Mouse (Mus musculus) hindbrain, embryonic 15.5 days (tissue): ENCODE results near the gene Ube2r2. TPM values are rescaled to one million over a fixed set of nuclear protein-coding genes. Genes with fewer than 3 reads are reported as not detected.
A peak's percentile ranks its signal among the peaks of the same experiment; 100 is the strongest.

Experiments used
- ATAC-seq: fragments of 200-750 bp; cut with Nextera tagmentation; 2 replicates; pipeline ENCODE4 v1.8.0; 2017; ENCODE audit warnings: low read depth, moderate number of reproducible peaks, moderate TSS enrichment; ENCODE audit not compliant: low FRiP score
- H3K27ac ChIP-seq: fragments of 300-500 bp; sonication (generic); replicated peaks from 2 replicates; pipeline ENCODE4 v1.5.1; 2015; ENCODE audit warnings: mild to moderate bottlenecking, inconsistent platforms
- H3K27me3 ChIP-seq: fragments of 300-500 bp; sonication (generic); 2 replicates; pipeline ENCODE4 v1.6.1; 2015; ENCODE audit warnings: control low read depth, inconsistent platforms
- H3K36me3 ChIP-seq: fragments of 300-500 bp; sonication (generic); 2 replicates; pipeline ENCODE4 v1.6.1; 2015; ENCODE audit warnings: control low read depth, inconsistent platforms
- H3K4me1 ChIP-seq: fragments of 300-500 bp; sonication (generic); replicated peaks from 2 replicates; pipeline ENCODE4 v1.6.1; 2015; ENCODE audit warnings: control low read depth, inconsistent platforms
- H3K4me2 ChIP-seq: fragments of 300-500 bp; sonication (generic); 2 replicates; pipeline ENCODE4 v1.6.1; 2015; ENCODE audit warnings: moderate library complexity, mild to moderate bottlenecking, inconsistent platforms
- H3K4me3 ChIP-seq: fragments of 300-500 bp; sonication (generic); 2 replicates; pipeline ENCODE4 v1.5.1; 2015; ENCODE audit warnings: mild to moderate bottlenecking, inconsistent platforms
- H3K9ac ChIP-seq: fragments of 300-500 bp; sonication (generic); 2 replicates; pipeline ENCODE4 v1.6.1; 2015; ENCODE audit warnings: inconsistent platforms
- H3K9me3 ChIP-seq: fragments of 300-500 bp; sonication (generic); 2 replicates; pipeline ENCODE4 v1.6.1; 2016; ENCODE audit warnings: control low read depth, inconsistent platforms
- WGBS: fragments of 180-500 bp; shearing (Covaris S2); methylation state at CpG from one replicate; pipeline ENCODE4 v1.1.7; 2015; 5-methylcytosine and 5-hydroxymethylcytosine counted together
- polyA plus RNA-seq: library from polyadenylated mRNA; unstranded; fragments of >200 nt; fragmentation: Nextera tagmentation; extraction: Ambion mirVana; gene quantifications from 2 replicates; pipeline ENCODE4 v1.2.1, GENCODE M21; 2015

Gene Ube2r2
- polyA plus RNA-seq, 1 experiment from 2014 or later: 58.5 TPM

DNA sequence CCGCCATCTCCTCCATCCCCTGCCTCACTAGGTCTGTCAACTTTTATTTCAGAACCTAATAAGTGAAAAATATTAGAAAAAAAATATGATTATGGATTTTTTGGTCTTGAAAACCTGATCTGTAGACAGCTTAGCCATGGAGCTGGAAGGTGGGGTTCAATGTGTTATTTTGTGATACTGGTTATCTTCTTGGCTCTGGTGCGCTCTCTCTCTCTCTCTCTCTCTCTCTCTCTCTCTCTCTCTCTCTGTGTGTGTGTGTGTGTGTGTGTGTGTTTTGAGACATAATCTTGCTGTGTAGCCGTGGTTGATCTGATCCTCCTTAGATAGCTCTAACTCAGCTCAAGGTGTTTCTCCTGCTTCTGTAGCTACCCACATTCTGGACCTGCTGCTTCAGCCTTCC lies 5.7 kb upstream of the Ube2r2 start:
- ATAC-seq: no peak
- no peak overlapping the region for H3K9ac ChIP-seq
- no peak overlapping the region for H3K27ac ChIP-seq
- no peaks in the 10 kb centered on the region for H3K27me3 ChIP-seq
- no peaks in the 10 kb centered on the region for H3K36me3 ChIP-seq
- no peak overlapping the region for H3K4me3 ChIP-seq
- no peak overlapping the region for H3K4me2 ChIP-seq
- peaks cover 7% of the 10 kb centered on the region for H3K4me1 ChIP-seq
- no peaks in the 10 kb centered on the region for H3K9me3 ChIP-seq
- 95% methylated on average over 3 of the region's 3 CpGs for WGBS

DNA sequence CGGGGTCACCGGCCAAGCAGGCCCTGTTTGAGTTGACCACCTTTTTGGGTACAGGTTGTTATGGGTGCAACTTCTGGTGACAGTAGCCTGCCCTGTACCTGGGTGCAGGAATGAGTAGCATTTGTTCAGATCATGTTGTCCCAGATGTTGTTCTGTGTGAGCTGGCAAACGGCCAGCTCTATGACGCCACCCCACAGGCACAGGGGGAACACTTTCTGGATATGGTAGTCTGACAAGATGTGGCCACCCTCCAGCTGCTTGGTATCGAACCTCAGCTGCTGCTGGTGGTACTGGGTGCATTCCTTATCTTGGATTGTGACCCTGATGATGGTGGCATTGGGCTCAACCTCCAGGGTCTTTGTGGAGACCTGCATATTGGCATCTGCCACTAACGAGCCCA lies 3.1 kb upstream of the Ube2r2 start:
- Histone ChIP-seq H3K27me3 (no peaks in the 10 kb centered on the region), H3K4me3 (no peak overlapping the region), H3K9ac (no peak overlapping the region), H3K36me3 (no peaks in the 10 kb centered on the region), H3K27ac (no peak overlapping the region), H3K9me3 (no peaks in the 10 kb centered on the region), H3K4me1 (peaks cover 12% of the 10 kb centered on the region), H3K4me2 (no peak overlapping the region)
- no peak for ATAC-seq
- 82% methylated on average over 6 of the region's 6 CpGs for WGBS

DNA sequence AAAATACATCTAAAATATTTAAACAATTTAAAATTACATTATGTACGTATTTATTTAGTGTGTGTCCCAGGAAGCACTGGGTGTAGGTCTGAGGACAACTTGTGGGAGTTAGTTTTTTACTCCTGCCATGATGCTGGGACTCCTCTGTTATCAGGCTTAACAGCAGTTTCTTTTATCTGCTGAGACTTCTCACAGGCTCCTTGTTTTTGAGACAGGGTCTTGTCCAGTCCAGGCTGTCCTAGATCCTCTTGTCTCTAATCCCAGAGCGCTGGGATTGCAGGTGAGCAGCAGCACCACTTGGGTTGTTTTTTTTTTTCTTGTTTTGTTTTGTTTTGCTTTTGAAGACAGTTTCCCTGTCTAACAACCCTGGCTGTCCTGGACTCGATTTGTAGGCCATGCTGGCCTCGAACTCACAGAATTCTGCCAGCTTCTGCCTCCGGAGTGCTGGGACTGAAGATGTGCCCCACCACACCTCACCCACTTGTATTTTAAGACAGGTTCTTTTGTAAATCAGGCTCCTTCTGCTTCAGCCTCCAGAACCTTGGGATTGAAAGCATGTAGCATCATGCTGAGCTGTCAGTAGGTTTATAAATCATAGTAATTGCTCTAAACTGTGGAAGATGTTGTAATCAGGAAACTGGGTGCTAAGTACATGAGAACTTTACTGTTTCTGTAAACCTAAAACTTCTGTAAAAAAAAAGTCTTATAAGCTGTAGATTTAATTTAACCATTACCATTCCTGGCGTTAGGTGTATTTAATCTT lies 1.8 kb upstream of the Ube2r2 start:
- no peak overlapping the region for H3K4me3 ChIP-seq
- peaks cover 24% of the 10 kb centered on the region for H3K4me1 ChIP-seq
- 79% methylated on average over 6 of the region's 6 CpGs for WGBS
- H3K27me3 ChIP-seq: no peaks in the 10 kb centered on the region
- no peak overlapping the region for H3K9ac ChIP-seq
- H3K4me2 ChIP-seq: no peak overlapping the region
- no peak overlapping the region for H3K27ac ChIP-seq
- no peak for ATAC-seq
- H3K36me3 ChIP-seq: no peaks in the 10 kb centered on the region
- no peaks in the 10 kb centered on the region for H3K9me3 ChIP-seq

DNA sequence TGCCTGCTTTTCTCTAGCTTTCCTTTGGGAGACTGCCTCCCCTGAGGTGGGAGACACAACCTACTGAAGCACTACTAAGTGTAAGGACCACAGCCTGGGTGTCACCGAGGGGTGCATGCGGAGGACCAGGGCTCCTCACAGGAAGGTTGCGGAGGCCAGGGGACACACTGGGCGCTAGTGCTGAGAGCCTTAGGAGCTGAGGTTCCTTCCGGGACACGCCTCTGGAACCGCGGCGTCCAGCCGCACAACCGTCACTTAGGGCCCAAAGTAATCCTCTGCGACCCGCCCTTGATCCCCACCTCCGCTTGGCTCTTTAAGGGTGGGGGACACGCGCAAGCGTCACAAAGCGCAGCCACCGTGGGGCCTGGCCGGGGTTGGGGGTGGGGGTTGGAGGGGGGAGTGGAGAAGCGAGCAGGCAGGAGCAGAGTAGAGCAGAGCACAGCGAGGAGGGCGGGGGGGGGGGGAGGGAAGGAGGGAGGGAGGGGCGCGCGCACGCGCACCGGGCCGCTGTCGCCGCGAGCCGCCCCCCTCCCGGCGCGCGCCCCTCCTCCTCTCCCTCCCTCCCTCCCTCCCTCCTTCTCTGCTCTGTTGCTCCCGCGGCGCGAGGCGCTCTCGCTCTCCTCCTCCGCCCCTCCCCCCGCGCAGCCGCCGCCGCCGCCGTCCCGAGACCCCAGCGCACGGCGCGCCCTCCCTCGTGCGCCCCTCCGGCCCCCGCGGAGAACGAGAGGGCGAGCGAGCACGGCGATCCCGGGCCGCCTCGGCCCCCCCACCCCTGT lies 420 bp upstream of the Ube2r2 start:
- Histone ChIP-seq H3K9me3 (no peaks in the 10 kb centered on the region), H3K9ac (peak overlapping the region; percentile 94), H3K4me3 (peak overlapping the region; percentile 98), H3K27ac (peak overlapping the region; percentile 99), H3K4me1 (peaks cover 28% of the 10 kb centered on the region), H3K27me3 (no peaks in the 10 kb centered on the region), H3K36me3 (no peaks in the 10 kb centered on the region), H3K4me2 (peak overlapping the region; percentile 63)
- WGBS: 1% methylated on average over 31 of the region's 70 CpGs
- ATAC-seq: peak; percentile 95

DNA sequence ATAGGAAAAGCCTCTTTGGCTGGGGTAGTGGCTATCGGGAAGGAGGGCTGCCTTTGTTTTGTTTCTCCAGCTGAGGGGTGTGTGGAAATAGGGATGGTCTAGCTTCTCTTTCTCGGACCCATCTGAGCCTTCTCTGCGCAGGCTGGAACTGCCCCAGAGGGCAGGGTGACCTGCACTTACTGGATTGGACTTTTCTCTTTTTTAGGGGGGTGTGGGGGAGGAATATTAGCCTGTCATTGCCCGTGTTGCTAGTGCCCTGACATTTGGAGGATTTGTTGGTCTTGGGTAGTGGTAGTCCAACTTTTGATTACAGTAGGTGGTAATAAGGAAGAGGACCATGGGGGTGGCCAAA lies 887 bp downstream of the Ube2r2 start:
- peaks cover 28% of the 10 kb centered on the region for H3K4me1 ChIP-seq
- 0% methylated on average over 4 of the region's 4 CpGs for WGBS
- H3K9ac ChIP-seq: peak overlapping the region; percentile 94
- peak overlapping the region; percentile 99 for H3K27ac ChIP-seq
- H3K27me3 ChIP-seq: no peaks in the 10 kb centered on the region
- H3K4me3 ChIP-seq: peak overlapping the region; percentile 98
- H3K4me2 ChIP-seq: peak overlapping the region; percentile 63
- no peak; the same call in 1 of the 2 replicates for ATAC-seq
- H3K9me3 ChIP-seq: no peaks in the 10 kb centered on the region
- H3K36me3 ChIP-seq: peaks cover 5% of the 10 kb centered on the region; the same call in 1 of the 2 replicates

DNA sequence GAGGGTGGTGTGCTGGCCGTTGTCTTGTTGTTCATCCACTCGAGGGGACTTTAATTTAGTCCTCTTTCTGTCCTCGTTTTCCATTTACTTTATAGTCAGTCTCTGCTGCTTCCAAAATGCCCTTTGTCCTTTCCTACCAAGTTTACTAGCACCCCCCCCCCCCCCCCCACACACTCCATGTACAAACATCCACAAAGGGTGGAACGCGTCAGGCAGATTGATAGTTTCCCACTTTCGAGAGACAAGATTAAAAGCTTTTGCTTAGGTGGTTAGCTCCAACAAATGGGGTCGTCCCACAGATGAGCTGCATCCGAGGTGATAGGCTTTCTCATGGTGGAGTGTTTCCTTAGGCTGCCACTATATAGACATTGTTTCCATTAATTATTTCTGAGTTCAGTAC lies 1.3 kb downstream of the Ube2r2 start:
- peak overlapping the region; percentile 94 for H3K9ac ChIP-seq
- peaks cover 6% of the 10 kb centered on the region for H3K36me3 ChIP-seq
- H3K9me3 ChIP-seq: no peaks in the 10 kb centered on the region
- no peaks in the 10 kb centered on the region for H3K27me3 ChIP-seq
- peak overlapping the region; percentile 98 for H3K4me3 ChIP-seq
- WGBS: 0% methylated on average over 8 of the region's 8 CpGs
- no peak for ATAC-seq
- peak overlapping the region; percentile 99 for H3K27ac ChIP-seq
- H3K4me2 ChIP-seq: peak overlapping the region; percentile 63
- H3K4me1 ChIP-seq: peaks cover 28% of the 10 kb centered on the region

DNA sequence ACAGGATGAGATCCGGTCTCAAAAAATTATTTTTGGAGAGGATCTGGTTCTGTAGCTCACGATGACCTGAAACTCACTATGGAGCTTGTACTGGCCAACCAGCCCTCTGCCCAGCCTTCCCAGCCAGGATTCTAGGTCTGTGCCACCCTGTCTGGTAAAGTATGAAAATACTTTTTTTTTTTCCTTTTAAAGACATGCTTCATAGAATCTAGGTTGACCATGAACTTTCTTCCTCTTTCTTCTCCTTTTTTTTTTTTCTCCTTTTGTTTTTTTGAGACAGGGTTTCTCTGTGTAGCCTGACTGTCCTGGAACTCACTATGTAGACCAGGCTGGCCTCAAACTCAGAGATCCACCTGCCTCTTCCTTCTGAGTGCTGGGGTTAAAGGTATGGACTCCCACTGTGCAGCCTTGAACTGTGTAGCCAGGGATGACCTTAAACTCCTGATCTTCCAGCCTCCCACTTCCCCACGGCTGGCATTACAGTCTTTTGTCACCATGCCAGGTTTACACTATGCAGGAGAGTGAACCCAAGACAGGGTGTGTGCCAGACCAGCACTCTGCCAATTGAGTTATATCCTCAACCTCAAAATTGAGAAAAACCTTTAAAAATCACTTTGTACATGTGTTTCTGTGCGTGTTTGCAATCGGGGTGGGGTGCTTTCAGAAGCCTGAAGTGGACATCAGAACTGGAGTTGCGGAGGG lies 4.8 kb downstream of the Ube2r2 start:
- no peak overlapping the region for H3K4me3 ChIP-seq
- no peak for ATAC-seq
- 92% methylated on average over 6 of the region's 6 CpGs for WGBS

DNA sequence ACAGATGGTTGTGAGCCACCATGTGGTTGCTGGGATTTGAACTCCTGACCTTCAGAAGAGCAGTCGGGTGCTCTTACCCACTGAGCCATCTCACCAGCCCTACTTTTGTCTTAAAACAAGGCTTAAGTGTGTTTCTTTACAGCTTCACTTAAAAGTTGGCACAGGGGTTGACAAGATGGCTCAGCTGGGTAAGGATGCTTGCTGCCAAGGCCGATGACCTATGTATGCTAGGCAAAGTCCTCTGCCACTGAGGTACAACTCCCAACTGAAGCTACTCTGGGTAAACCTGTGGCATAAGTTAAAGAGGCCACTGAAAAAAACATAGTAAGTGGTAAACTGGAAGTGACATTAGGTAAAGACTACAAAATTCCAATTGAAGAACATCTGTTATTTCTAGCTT lies 7.1 kb downstream of the Ube2r2 start:
- WGBS: 77% methylated on average over 2 of the region's 2 CpGs
- Histone ChIP-seq H3K27me3 (no peaks in the 10 kb centered on the region), H3K4me2 (no peak overlapping the region), H3K27ac (no peak overlapping the region), H3K4me1 (peaks cover 24% of the 10 kb centered on the region), H3K9me3 (no peaks in the 10 kb centered on the region), H3K4me3 (no peak overlapping the region), H3K36me3 (peaks cover 9% of the 10 kb centered on the region), H3K9ac (no peak overlapping the region)
- ATAC-seq: no peak

More for the DNA sequence above, 4.8 kb downstream of the Ube2r2 start:
- Histone ChIP-seq H3K27me3 (no peaks in the 10 kb centered on the region), H3K4me2 (no peak overlapping the region), H3K9me3 (no peaks in the 10 kb centered on the region), H3K4me1 (peaks cover 26% of the 10 kb centered on the region), H3K36me3 (peaks cover 9% of the 10 kb centered on the region), H3K9ac (no peak overlapping the region), H3K27ac (no peak overlapping the region)

DNA sequence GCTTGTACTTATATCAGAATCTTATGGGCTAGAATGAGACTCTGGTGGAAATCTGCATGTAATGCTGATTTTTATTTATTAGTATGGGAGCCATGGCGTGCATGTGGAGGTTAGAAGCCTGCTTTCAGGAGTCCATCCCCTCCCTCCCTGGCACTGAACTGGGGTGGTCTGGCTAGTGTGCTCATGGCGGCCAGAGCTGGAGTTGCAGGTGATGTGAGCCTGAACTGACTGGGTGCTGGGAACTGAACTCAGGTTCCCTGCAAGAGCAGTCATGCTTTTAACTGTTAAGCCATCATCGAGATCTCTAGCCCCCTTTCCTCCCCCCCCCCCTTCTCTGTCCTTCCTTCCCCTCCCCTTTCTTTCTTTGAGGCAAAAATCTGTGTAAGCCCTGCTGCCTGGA lies 14.3 kb downstream of the Ube2r2 start:
- H3K27me3 ChIP-seq: no peaks in the 10 kb centered on the region
- 90% methylated on average over 3 of the region's 3 CpGs for WGBS
- ATAC-seq: no peak
- H3K4me2 ChIP-seq: no peak overlapping the region
- no peaks in the 10 kb centered on the region for H3K9me3 ChIP-seq
- no peak overlapping the region for H3K9ac ChIP-seq
- H3K4me1 ChIP-seq: peaks cover 8% of the 10 kb centered on the region; the same call in 1 of the 2 replicates
- no peak overlapping the region for H3K27ac ChIP-seq
- 0 out of 2 replicates have a peak, but pooled peaks cover 3% of the 10 kb centered on the region for H3K36me3 ChIP-seq
- H3K4me3 ChIP-seq: no peak overlapping the region

DNA sequence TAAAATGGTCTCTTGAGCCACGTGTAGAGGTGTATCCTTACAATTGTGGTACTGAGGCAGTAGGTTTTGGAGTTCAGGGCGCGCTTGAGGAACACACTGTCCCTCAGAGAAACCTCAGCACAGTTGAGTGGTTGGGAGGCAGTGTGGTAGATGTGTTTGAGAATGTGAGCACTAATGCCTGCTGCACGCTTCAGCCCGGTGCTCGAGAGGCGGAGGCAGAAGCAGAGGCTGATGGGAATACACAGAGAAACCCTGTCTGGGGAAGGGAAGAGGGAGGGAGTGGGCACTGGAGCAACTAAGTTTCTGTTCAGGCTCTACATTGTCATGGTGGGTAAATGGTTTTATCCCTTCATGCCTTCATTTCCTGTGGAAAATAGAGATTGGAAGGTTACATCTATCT lies 15.6 kb downstream of the Ube2r2 start:
- H3K4me2 ChIP-seq: no peak overlapping the region
- no peaks in the 10 kb centered on the region for H3K27me3 ChIP-seq
- H3K4me3 ChIP-seq: no peak overlapping the region
- no peak overlapping the region for H3K27ac ChIP-seq
- WGBS: 94% methylated on average over 7 of the region's 7 CpGs
- no peaks in the 10 kb centered on the region for H3K9me3 ChIP-seq
- 0 out of 2 replicates have a peak, but pooled peaks cover 3% of the 10 kb centered on the region for H3K36me3 ChIP-seq
- ATAC-seq: no peak
- peaks cover 8% of the 10 kb centered on the region; the same call in 1 of the 2 replicates for H3K4me1 ChIP-seq
- no peak overlapping the region for H3K9ac ChIP-seq

DNA sequence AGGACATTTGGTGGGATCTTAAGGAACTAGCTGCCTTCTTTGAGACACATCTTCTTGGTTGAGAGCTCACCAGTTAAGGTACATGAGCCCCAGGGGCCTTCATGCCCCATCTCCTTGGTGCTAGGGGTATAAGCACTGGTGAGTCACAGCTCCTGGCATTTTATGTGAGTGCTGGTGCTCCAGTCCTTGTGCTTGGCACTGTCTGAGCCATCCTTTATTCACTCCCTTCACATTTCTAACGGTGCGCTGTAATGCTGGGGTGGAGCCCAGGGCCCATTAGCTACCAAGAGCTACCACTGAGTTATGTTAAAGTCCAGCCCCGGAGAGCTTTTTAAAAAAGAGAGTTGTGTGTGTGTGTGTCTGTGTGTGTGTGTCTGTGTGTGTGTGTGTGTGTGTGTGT lies 17.6 kb downstream of the Ube2r2 start:
- no peak for ATAC-seq
- H3K9ac ChIP-seq: no peak overlapping the region
- 0 out of 2 replicates have a peak, but pooled peaks cover 6% of the 10 kb centered on the region for H3K4me1 ChIP-seq
- no peak overlapping the region for H3K4me3 ChIP-seq
- 0 out of 2 replicates have a peak, but pooled peaks cover 3% of the 10 kb centered on the region for H3K36me3 ChIP-seq
- H3K27ac ChIP-seq: no peak overlapping the region
- no peaks in the 10 kb centered on the region for H3K27me3 ChIP-seq
- WGBS: 71% methylated on average over 3 of the region's 3 CpGs
- no peak overlapping the region for H3K4me2 ChIP-seq
- H3K9me3 ChIP-seq: no peaks in the 10 kb centered on the region

DNA sequence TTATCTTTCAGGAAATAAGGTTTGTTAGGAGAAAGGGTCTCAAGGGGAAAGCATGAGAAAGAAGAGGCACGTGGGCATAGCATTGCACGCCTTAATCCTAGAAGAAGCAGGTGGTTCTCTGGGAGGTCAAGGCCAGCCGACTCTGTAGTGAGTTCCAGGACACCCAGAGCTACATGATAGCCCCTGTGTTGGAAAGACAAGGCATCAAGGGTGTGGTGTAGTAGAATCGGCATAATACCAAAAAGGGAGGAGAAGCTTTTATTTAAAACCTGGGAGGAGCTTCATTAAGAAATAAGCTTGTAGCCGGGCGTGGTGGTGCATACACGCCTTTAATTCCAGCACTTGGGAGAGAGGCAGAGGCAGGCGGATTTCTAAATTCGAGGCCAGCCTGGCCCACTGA lies 21.4 kb downstream of the Ube2r2 start:
- Histone ChIP-seq H3K4me2 (no peak overlapping the region), H3K9ac (no peak overlapping the region), H3K9me3 (no peaks in the 10 kb centered on the region), H3K27me3 (no peaks in the 10 kb centered on the region), H3K27ac (no peak overlapping the region), H3K4me1 (0 out of 2 replicates have a peak, but pooled peaks cover 3% of the 10 kb centered on the region), H3K4me3 (no peak overlapping the region), H3K36me3 (no peaks in the 10 kb centered on the region)
- WGBS: 88% methylated on average over 9 of the region's 9 CpGs
- no peak for ATAC-seq
